Mouse (Mus musculus) kidney, adult 2 months (tissue): Measurements from ENCODE around the gene Unk. TPM values are rescaled to one million over a fixed set of nuclear protein-coding genes. Genes with fewer than 3 reads are reported as not detected.
A peak's percentile ranks its signal among the peaks of the same experiment; 100 is the strongest.

Experiments used
- DNase-seq: peaks from one replicate; pipeline ENCODE4 v3.0.0; 2021
- H3K27ac ChIP-seq: fragments of 200-500 bp; 2 replicates; pipeline ENCODE4 v1.5.1; 2012; ENCODE audit warnings: low read depth, low read length, control low read depth, inconsistent platforms; ENCODE audit not compliant: insufficient read depth
- H3K27me3 ChIP-seq: fragments of 200-500 bp; replicated peaks from 2 replicates; pipeline ENCODE4 v1.6.1; 2012; ENCODE audit warnings: mild to moderate bottlenecking, moderate library complexity, low read length, inconsistent platforms; ENCODE audit not compliant: control insufficient read depth, insufficient read depth
- H3K36me3 ChIP-seq: fragments of 200-500 bp; 2 replicates; pipeline ENCODE4 v1.6.1; 2012; ENCODE audit warnings: mild to moderate bottlenecking, moderate library complexity, low read length, inconsistent platforms; ENCODE audit not compliant: control insufficient read depth, insufficient read depth
- H3K4me1 ChIP-seq: fragments of 200-500 bp; 2 replicates; pipeline ENCODE4 v1.6.1; 2011; ENCODE audit warnings: low read length; ENCODE audit not compliant: control insufficient read depth, insufficient read depth
- H3K4me3 ChIP-seq: fragments of 200-500 bp; 2 replicates; pipeline ENCODE4 v1.5.1; 2011; ENCODE audit warnings: mild to moderate bottlenecking, low read depth, low read length, control low read depth; ENCODE audit not compliant: insufficient read depth
- CTCF ChIP-seq: fragments of 200-500 bp; conservative IDR thresholded peaks from 2 replicates; pipeline ENCODE4 v1.5.1; 2011; ENCODE audit warnings: low read depth, mild to moderate bottlenecking, control low read depth, low read length, moderate library complexity, mixed read lengths; ENCODE audit not compliant: insufficient read depth, insufficient read length
- POLR2A ChIP-seq: fragments of 200-500 bp; IDR thresholded peaks from one replicate; pipeline ENCODE4 v1.6.1; 2011; ENCODE audit warnings: low read depth, low read length, control low read depth
- WGBS: fragments of 180-500 bp; shearing (Covaris S2); methylation state at CpG from one replicate; pipeline ENCODE4 v1.1.7; 2018; 5-methylcytosine and 5-hydroxymethylcytosine counted together
- polyA plus RNA-seq: library from polyadenylated mRNA; depleted of rRNA; stranded (reverse); fragments of >200 nt; gene quantifications from 2 replicates; pipeline ENCODE4 v1.2.3, GENCODE M21; 2012

Gene Unk
- polyA plus RNA-seq, 1 experiment = 22.1 TPM

- Histone ChIP-seq H3K4me3 (no peak overlapping the region), H3K27ac (no peak overlapping the region), H3K27me3 (no peaks in the 10 kb centered on the region), H3K4me1 (no peaks in the 10 kb centered on the region), H3K36me3 (peaks cover 1% of the 10 kb centered on the region; the same call in 1 of the 2 replicates)
- WGBS = 69% methylated on average over 12 of the region's 12 CpGs
- no peak for TF ChIP-seq POLR2A
- no peak for DNase-seq
Measured at GRCm38 (mm10) chr11:116058022-116058614, 28.0 kb downstream of the Unk start.

- no peak for TF ChIP-seq CTCF
- TF ChIP-seq POLR2A = no peak
- H3K27ac ChIP-seq = no peak overlapping the region
- 90% methylated on average over 17 of the region's 17 CpGs for WGBS
- H3K4me1 ChIP-seq = no peaks in the 10 kb centered on the region
- no peaks in the 10 kb centered on the region for H3K27me3 ChIP-seq
- no peak overlapping the region for H3K4me3 ChIP-seq
- DNase-seq = no peak
- no peaks in the 10 kb centered on the region; the same call in 1 of the 2 replicates for H3K36me3 ChIP-seq
Measured at GRCm38 (mm10) chr11:116058868-116059690, 29.0 kb downstream of the Unk start.

DNA sequence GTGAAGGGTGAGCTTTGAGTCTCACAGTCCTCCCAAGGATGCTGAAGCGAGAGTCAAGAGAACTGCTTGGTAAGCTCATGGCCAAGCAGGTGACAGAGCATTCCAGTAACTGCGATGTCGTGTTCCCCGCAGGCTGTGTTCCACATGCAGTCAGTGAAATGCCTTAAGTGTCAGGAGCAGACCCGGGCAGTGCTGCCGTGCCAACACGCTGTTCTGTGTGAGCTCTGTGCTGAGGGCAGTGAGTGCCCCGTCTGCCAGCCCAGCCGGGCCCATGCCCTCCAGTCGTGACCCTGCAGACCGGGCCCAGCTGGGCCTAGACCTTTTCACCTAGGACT is 29.5 kb downstream of the Unk start:
- TF ChIP-seq CTCF (no peak), POLR2A (no peak)
- no peak for DNase-seq
- H3K4me3 ChIP-seq = no peak overlapping the region
- H3K36me3 ChIP-seq = no peaks in the 10 kb centered on the region; the same call in 1 of the 2 replicates
- H3K4me1 ChIP-seq = no peaks in the 10 kb centered on the region
- H3K27ac ChIP-seq = no peak overlapping the region
- no peaks in the 10 kb centered on the region for H3K27me3 ChIP-seq
- 82% methylated on average over 11 of the region's 11 CpGs for WGBS

GRCm38 (mm10) chr11:116060596-116060995 is 30.5 kb downstream of the Unk start:
- H3K27ac ChIP-seq = no peak overlapping the region

GRCm38 (mm10) chr11:116061641-116062415 is 31.7 kb downstream of the Unk start:
- Histone ChIP-seq H3K36me3 (no peaks in the 10 kb centered on the region), H3K4me3 (no peak overlapping the region), H3K27ac (no peak overlapping the region), H3K27me3 (no peaks in the 10 kb centered on the region), H3K4me1 (no peaks in the 10 kb centered on the region)
- 84% methylated on average over 13 of the region's 13 CpGs for WGBS
- DNase-seq = no peak
- TF ChIP-seq CTCF (no peak), POLR2A (no peak)

More at GRCm38 (mm10) chr11:116060596-116060995, 30.5 kb downstream of the Unk start:
- Histone ChIP-seq H3K36me3 (no peaks in the 10 kb centered on the region; the same call in 1 of the 2 replicates), H3K27me3 (no peaks in the 10 kb centered on the region), H3K4me3 (no peak overlapping the region), H3K4me1 (no peaks in the 10 kb centered on the region)
- DNase-seq = no peak
- WGBS = 82% methylated on average over 9 of the region's 9 CpGs
- no peak for TF ChIP-seq CTCF
- no peak for TF ChIP-seq POLR2A

GRCm38 (mm10) chr11:116062521-116062920 is 32.4 kb downstream of the Unk start:
- no peaks in the 10 kb centered on the region for H3K36me3 ChIP-seq
- no peaks in the 10 kb centered on the region for H3K27me3 ChIP-seq
- H3K4me1 ChIP-seq = no peaks in the 10 kb centered on the region
- H3K27ac ChIP-seq = no peak overlapping the region
- TF ChIP-seq POLR2A (no peak), CTCF (no peak)
- WGBS = 72% methylated on average over 8 of the region's 8 CpGs
- no peak overlapping the region for H3K4me3 ChIP-seq
- DNase-seq = no peak

DNA sequence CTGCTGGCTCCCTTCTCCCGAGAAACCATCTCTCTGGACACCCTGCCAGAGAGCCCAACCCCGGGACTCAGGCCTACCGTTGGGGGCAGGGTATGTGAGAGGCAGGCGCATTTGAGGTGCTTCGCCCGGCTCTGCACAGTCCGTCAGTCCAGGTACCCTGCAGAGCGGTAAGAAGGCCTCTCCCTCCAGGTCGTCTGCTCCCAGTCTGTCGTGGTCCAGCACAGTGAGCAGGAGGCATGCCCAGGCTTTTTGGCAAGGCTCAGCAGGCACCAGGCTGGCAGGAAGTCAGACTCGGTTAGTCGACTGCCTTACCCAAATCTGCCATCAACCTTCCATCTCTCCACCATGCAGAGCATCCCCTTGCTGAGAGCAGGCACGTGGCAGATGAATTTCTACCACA is 33.4 kb downstream of the Unk start:
- H3K27ac ChIP-seq = no peak overlapping the region
- no peak overlapping the region for H3K4me3 ChIP-seq
- H3K36me3 ChIP-seq = no peaks in the 10 kb centered on the region
- no peaks in the 10 kb centered on the region for H3K4me1 ChIP-seq
- DNase-seq = peak; percentile 38
- no peaks in the 10 kb centered on the region for H3K27me3 ChIP-seq
- 46% methylated on average over 13 of the region's 13 CpGs for WGBS
- no peak for TF ChIP-seq CTCF
- no peak for TF ChIP-seq POLR2A
